Mouse (Mus musculus): ENCODE data around the gene Hexb.

GRCm38 (mm10) chr13:97214583-97215268 lies 16.6 kb upstream of the Hexb start:
- no peak for TF ChIP-seq CTCF (IDR thresholded peaks at IDR 0.05; ENCODE audit: borderline replicate concordance, insufficient read depth, low read depth, low read length)
- no peak for TF ChIP-seq POLR2A (IDR thresholded peaks at IDR 0.05; ENCODE audit: borderline replicate concordance, insufficient read depth, low read length)

Measured in cerebellum, adult 2 months (tissue).